Mouse (Mus musculus) spleen, adult 12 weeks (tissue): ENCODE data around the gene Atp1b3.
A peak's percentile ranks its signal among the peaks of the same experiment; 100 is the strongest.
"Not testable (repeated sequence)": the region's sequence is repeated elsewhere in the genome, so short reads cannot be mapped to it uniquely, and the experiment has no call there.

ENCODE experiments used
- DNase-seq: peaks from one replicate; pipeline ENCODE4 v3.0.0; 2022; ENCODE audit warnings: low spot score

Atp1b3 gene

GRCm38 (mm10) chr9:96364141-96364838, at the start of gene Atp1b3:
TSS of gene Atp1b3 (minus strand) at chr9:96364442.
- DNase-seq, result peak; percentile 100

GRCm38 (mm10) chr9:96412821-96413405, 48.7 kb upstream of the Atp1b3 start:
- DNase-seq, result no peak

GRCm38 (mm10) chr9:96404312-96404711, 40.1 kb upstream of the Atp1b3 start:
- DNase-seq, result no peak

- DNase-seq, result not testable (repeated sequence)
Measured at GRCm38 (mm10) chr9:96399916-96400315, 35.7 kb upstream of the Atp1b3 start.

GRCm38 (mm10) chr9:96399425-96399878, 35.2 kb upstream of the Atp1b3 start:
- no peak for DNase-seq

GRCm38 (mm10) chr9:96398614-96399013, 34.4 kb upstream of the Atp1b3 start:
- no peak for DNase-seq

- no peak for DNase-seq
Measured at GRCm38 (mm10) chr9:96398165-96398564, 33.9 kb upstream of the Atp1b3 start.

- peak; percentile 6 for DNase-seq
Measured at GRCm38 (mm10) chr9:96394910-96395690, 30.9 kb upstream of the Atp1b3 start.

- DNase-seq, result no peak
Measured at GRCm38 (mm10) chr9:96393731-96394235, 29.5 kb upstream of the Atp1b3 start.

- no peak for DNase-seq
Measured at GRCm38 (mm10) chr9:96393112-96393511, 28.9 kb upstream of the Atp1b3 start.

- DNase-seq, result no peak
Measured at GRCm38 (mm10) chr9:96391921-96392320, 27.7 kb upstream of the Atp1b3 start.

- no peak for DNase-seq
Measured at GRCm38 (mm10) chr9:96383714-96384487, 19.7 kb upstream of the Atp1b3 start.

- no peak for DNase-seq
Measured at GRCm38 (mm10) chr9:96382756-96383155, 18.5 kb upstream of the Atp1b3 start.

GRCm38 (mm10) chr9:96381393-96381792, 17.2 kb upstream of the Atp1b3 start:
- DNase-seq, result no peak

- no peak for DNase-seq
Measured at GRCm38 (mm10) chr9:96379551-96379950, 15.3 kb upstream of the Atp1b3 start.

- DNase-seq, result no peak
Measured at GRCm38 (mm10) chr9:96378747-96379146, 14.5 kb upstream of the Atp1b3 start.

GRCm38 (mm10) chr9:96377096-96377495, 12.9 kb upstream of the Atp1b3 start:
- DNase-seq, result no peak

GRCm38 (mm10) chr9:96375819-96376218, 11.6 kb upstream of the Atp1b3 start:
- no peak for DNase-seq

GRCm38 (mm10) chr9:96371075-96371474, 6.8 kb upstream of the Atp1b3 start:
- DNase-seq, result no peak

GRCm38 (mm10) chr9:96369654-96370384, 5.6 kb upstream of the Atp1b3 start:
- DNase-seq, result no peak

- DNase-seq, result no peak
Measured at GRCm38 (mm10) chr9:96365271-96365872, 1.1 kb upstream of the Atp1b3 start.
